Comparison of ENCODE assay signal across 8 mouse cellular contexts in genomic region chr11:62494754-62495275, GRCm38 (mm10). TPM values are rescaled to one million over a fixed set of nuclear protein-coding genes. Genes with fewer than 3 reads are reported as not detected.
A peak's percentile ranks its signal among the peaks of the same experiment; 100 is the strongest.
DNase-seq lines count a peak whose midpoint lies in the region; ATAC-seq and TF ChIP-seq lines count a peak whose summit lies in the region.

No protein-coding gene starts in this region.

- no peak for TF ChIP-seq CTCF in cerebellum, adult 2 months (IDR thresholded peaks at IDR 0.05; ENCODE audit: borderline replicate concordance, insufficient read depth, low read depth, low read length)
- no peak for TF ChIP-seq CTCF in hindbrain, postnatal 0 days (IDR thresholded peaks at IDR 0.05; ENCODE audit: low read depth)

- no peak overlapping the region for H3K4me2 ChIP-seq in hindbrain, postnatal 0 days (ENCODE audit: low read depth, low read length)

- ATAC-seq in hindbrain, postnatal 0 days: peak; percentile 49; the same call in 1 of the 2 replicates

- H3K4me1 ChIP-seq in cerebellum, adult 2 months (ENCODE audit: control insufficient read depth, insufficient read depth, low read length): no peaks in the 10 kb centered on the region
- 0 out of 2 replicates have a peak, but pooled peaks cover 7% of the 10 kb centered on the region for H3K4me1 ChIP-seq in hindbrain, postnatal 0 days (ENCODE audit: insufficient read depth, low read length)

- no peaks in the 10 kb centered on the region for H3K27me3 ChIP-seq in cerebellum, adult 2 months (ENCODE audit: control insufficient read depth, insufficient read depth, low read length)
- no peaks in the 10 kb centered on the region for H3K27me3 ChIP-seq in hindbrain, postnatal 0 days (ENCODE audit: insufficient read depth, low read length)

- intact Hi-C loops in left cerebral cortex, postnatal 14 days (cut with DNase I): no loop called here

- H3K4me3 ChIP-seq in cerebellum, adult 2 months (replicated peaks; ENCODE audit: insufficient read depth, low read depth, low read length): no peak overlapping the region
- no peak overlapping the region for H3K4me3 ChIP-seq in hindbrain, postnatal 0 days (ENCODE audit: low read length)

- TF ChIP-seq POLR2A in cerebellum, adult 2 months (IDR thresholded peaks at IDR 0.05; ENCODE audit: borderline replicate concordance, insufficient read depth, low read length): 0 out of 2 replicates have a peak, but pooled peaks have one; percentile 6

- H3K9me3 ChIP-seq in hindbrain, postnatal 0 days (ENCODE audit: low read length): no peaks in the 10 kb centered on the region

- no peaks in the 10 kb centered on the region for H3K36me3 ChIP-seq in hindbrain, postnatal 0 days (ENCODE audit: insufficient read depth, low read length)

- H3K27ac ChIP-seq in cerebellum, adult 2 months (ENCODE audit: insufficient read depth, low read length): no peak overlapping the region
- peak overlapping the region; percentile 27; the same call in 1 of the 2 replicates for H3K27ac ChIP-seq in hindbrain, postnatal 0 days

- 30% methylated on average over 6 of the region's 6 CpGs for WGBS in cerebellum, adult 2 months
- WGBS in hindbrain, postnatal 0 days: 8% methylated on average over 6 of the region's 6 CpGs

- DNase-seq in cerebellum, adult 2 months: no peak
- DNase-seq in cerebellum, postnatal 25 days: no peak
- DNase-seq in adrenal gland, adult 18-20 months (ENCODE audit: low spot score in 2 of 2): peak; percentile 15 to 36
- DNase-seq in forelimb bud, embryonic 11.5 days (ENCODE audit: low read depth, low spot score): peak; percentile 68
- peak; percentile 10 for DNase-seq in hindbrain, postnatal 0 days (ENCODE audit: low spot score)
- DNase-seq in left cerebral cortex, postnatal 14 days (ENCODE audit: low spot score in 2 of 2): peak; percentile 11 to 62
- peak; percentile 68 for DNase-seq in mesoderm, embryonic 11.5 days (ENCODE audit: low read depth, low spot score)
- DNase-seq in testis, postnatal 10 days (ENCODE audit: low spot score): peak; percentile 64

- no peak overlapping the region for H3K9ac ChIP-seq in hindbrain, postnatal 0 days (replicated peaks; ENCODE audit: low read length)

RNA-seq across cellular contexts. Expression of gene Ncor1, which starts 36.5 kb away (rescaled TPM):
- 132 and 153 TPM in 2 replicates for polyA plus RNA-seq in cerebellum, adult 2 months (2012; rRNA removed)
- total RNA-seq in adrenal gland, adult 18-20 months (2021): 100 to 1,000 TPM; 185 to 200 TPM
- total RNA-seq in hindbrain, postnatal 0 days (2014; rRNA removed): 137 and 159 TPM in 2 replicates
- 143 and 148 TPM in 2 replicates for polyA plus RNA-seq in hindbrain, postnatal 0 days (2015; fragmentation: Nextera tagmentation; extraction: Ambion mirVana)
- 100 to 1,000 TPM; 244 to 270 TPM for total RNA-seq in left cerebral cortex, postnatal 14 days (2021)

RNA-seq across cellular contexts. Expression of gene Pigl, which starts 36.6 kb away (rescaled TPM):
- 7.7 and 9.5 TPM in 2 replicates for polyA plus RNA-seq in cerebellum, adult 2 months (2012; rRNA removed)
- total RNA-seq in adrenal gland, adult 18-20 months (2021): 1 to 10 TPM; 7.5 to 9.0 TPM
- total RNA-seq in hindbrain, postnatal 0 days (2014; rRNA removed): 5.9 and 6.7 TPM in 2 replicates
- polyA plus RNA-seq in hindbrain, postnatal 0 days (2015; fragmentation: Nextera tagmentation; extraction: Ambion mirVana): 6.6 and 6.9 TPM in 2 replicates
- total RNA-seq in left cerebral cortex, postnatal 14 days (2021): 1 to 10 TPM; 6.5 to 7.2 TPM

RNA-seq across cellular contexts. Expression of gene Cenpv, which starts 44.2 kb away (rescaled TPM):
- polyA plus RNA-seq in cerebellum, adult 2 months (2012; rRNA removed): 46.7 and 52.4 TPM in 2 replicates
- total RNA-seq in adrenal gland, adult 18-20 months (2021): 10 to 100 TPM; 32.0 to 33.1 TPM
- 57.9 and 64.1 TPM in 2 replicates for total RNA-seq in hindbrain, postnatal 0 days (2014; rRNA removed)
- polyA plus RNA-seq in hindbrain, postnatal 0 days (2015; fragmentation: Nextera tagmentation; extraction: Ambion mirVana): 32.8 and 37.6 TPM in 2 replicates
- 10 to 100 TPM; 37.7 to 45.0 TPM for total RNA-seq in left cerebral cortex, postnatal 14 days (2021)

RNA-seq across cellular contexts. Expression of gene Ubb, which starts 56.2 kb away (rescaled TPM):
- polyA plus RNA-seq in cerebellum, adult 2 months (2012; rRNA removed): 3,782 and 4,320 TPM in 2 replicates
- total RNA-seq in adrenal gland, adult 18-20 months (2021): 1,000 to 10,000 TPM; 1,040 to 1,434 TPM
- 1,525 and 1,633 TPM in 2 replicates for total RNA-seq in hindbrain, postnatal 0 days (2014; rRNA removed)
- polyA plus RNA-seq in hindbrain, postnatal 0 days (2015; fragmentation: Nextera tagmentation; extraction: Ambion mirVana): 4,229 and 4,277 TPM in 2 replicates
- total RNA-seq in left cerebral cortex, postnatal 14 days (2021): 1,000 to 10,000 TPM; 1,710 to 1,861 TPM

Comparison
In these comparisons a context has a peak if more than half of its experiments do, and no peak if none do; other contexts are left out.
1. DNase-seq: peak in adrenal gland, adult 18-20 months (2 of 2), forelimb bud, embryonic 11.5 days (single experiment), hindbrain, postnatal 0 days (single experiment), left cerebral cortex, postnatal 14 days (2 of 2), mesoderm, embryonic 11.5 days (single experiment) and testis, postnatal 10 days (single experiment); none in cerebellum, adult 2 months (0 of 2) and cerebellum, postnatal 25 days (0 of 2).